8 mouse cellular contexts compared by ENCODE assay signal in genomic region chr1:64120811-64121515, GRCm38 (mm10). TPM values are rescaled to one million over a fixed set of nuclear protein-coding genes. Genes with fewer than 3 reads are reported as not detected.
DNase-seq lines count a peak whose midpoint lies in the region; ATAC-seq and TF ChIP-seq lines count a peak whose summit lies in the region.

No protein-coding gene starts in this region.

- dilution Hi-C loops in CH12.LX (cut with MboI; ENCODE audit: extremely low pct_ligation_motif_present, extremely low pct_unique_long_range_greater_than_20kb, low sequenced_read_pairs) = no loop called here

- DNase-seq in CH12.LX (ENCODE audit: extremely low read depth) = no peak
- DNase-seq in c-Kit-positive CD71-positive TER-119-positive erythroid progenitor cells, embryonic 14.5 days (ENCODE audit: low spot score) = peak; percentile 29
- DNase-seq in left cerebral cortex, adult 11 months (ENCODE audit: low spot score) = peak; percentile 53
- peak; percentile 67 for DNase-seq in lung, postnatal 10 days
- peak; percentile 59 to 77 for DNase-seq in right cerebral cortex, postnatal 10 days (ENCODE audit: low spot score in 2 of 2)
- DNase-seq in Muller cell, postnatal 12 days (ENCODE audit: inconsistent ontology term) = no peak

- H3K36me3 ChIP-seq in CH12.LX (replicated peaks in 1 of 2; ENCODE audit: control insufficient read depth in 1 of 2, insufficient read depth in 1 of 2, low read length in 1 of 2) = peaks cover 0 to 3% of the 10 kb centered on the region in 2 experiments
- H3K36me3 ChIP-seq in hindbrain, embryonic 15.5 days = no peaks in the 10 kb centered on the region

- under 1% methylated on average over 22 of the region's 25 CpGs for WGBS in hindbrain, embryonic 15.5 days

- in situ Hi-C loops in CH12.LX (cut with MboI; ENCODE audit: low pct_ligation_motif_present, low pct_unique_long_range_greater_than_20kb, low sequenced_read_pairs) = loop anchor here (10.0 to 25.0 kb wide), 2 partner anchors 74 to 316 kb away; no protein-coding TSS in a partner anchor

- H3K79me2 ChIP-seq in CH12.LX (replicated peaks; ENCODE audit: control insufficient read depth, extremely low read depth, insufficient read depth, poor library complexity, severe bottlenecking) = peaks cover 4% of the 10 kb centered on the region; the same call in 1 of the 2 replicates

- H3K27ac ChIP-seq in CH12.LX (ENCODE audit: insufficient read depth, low read depth) = peak overlapping the region; percentile 72
- peak overlapping the region; percentile 100 for H3K27ac ChIP-seq in hindbrain, embryonic 15.5 days (replicated peaks)

- ATAC-seq in frontal cortex, adult (ENCODE audit: low TSS enrichment) = peak; percentile 7; the same call in 1 of the 2 replicates
- peak; percentile 65 for ATAC-seq in hindbrain, embryonic 15.5 days (ENCODE audit: low FRiP score, low read depth)

- no peak for TF ChIP-seq CTCF in CH12.LX (conservative IDR thresholded peaks at IDR 0.05 in 1 of 2, IDR thresholded peaks at IDR 0.05 in 1 of 2; ENCODE audit: low read depth in 2 of 2, low read length in 2 of 2)

- H3K4me3 ChIP-seq in CH12.LX (replicated peaks in 1 of 3; ENCODE audit: low read depth in 2 of 3, low read length in 2 of 3, poor library complexity in 1 of 3) = peak overlapping the region; percentile 66 to 97 (median 90)
- H3K4me3 ChIP-seq in hindbrain, embryonic 15.5 days = peak overlapping the region; percentile 81

- H3K9ac ChIP-seq in CH12.LX (ENCODE audit: insufficient read depth, low read depth) = peak overlapping the region; percentile 77
- peak overlapping the region; percentile 93 for H3K9ac ChIP-seq in hindbrain, embryonic 15.5 days

- TF ChIP-seq POLR2A in CH12.LX (IDR thresholded peaks at IDR 0.05; ENCODE audit: low read depth, low read length) = no peak

- H3K9me3 ChIP-seq in CH12.LX (replicated peaks; ENCODE audit: low read length) = no peaks in the 10 kb centered on the region
- H3K9me3 ChIP-seq in hindbrain, embryonic 15.5 days = no peaks in the 10 kb centered on the region

- no peak for TF ChIP-seq EP300 in CH12.LX (IDR thresholded peaks at IDR 0.05; ENCODE audit: low read length)

- TF ChIP-seq RAD21 in CH12.LX (IDR thresholded peaks at IDR 0.05; ENCODE audit: low read depth, low read length) = no peak

- H3K27me3 ChIP-seq in CH12.LX (replicated peaks) = no peaks in the 10 kb centered on the region
- no peaks in the 10 kb centered on the region for H3K27me3 ChIP-seq in hindbrain, embryonic 15.5 days

- peak overlapping the region; percentile 95 for H3K4me2 ChIP-seq in CH12.LX (ENCODE audit: insufficient read depth, low read depth, poor library complexity, severe bottlenecking)
- peak overlapping the region; percentile 71 for H3K4me2 ChIP-seq in hindbrain, embryonic 15.5 days

- H3K4me1 ChIP-seq in CH12.LX (ENCODE audit: control insufficient read depth in 1 of 2, insufficient read depth in 2 of 2) = peaks cover 4 to 36% of the 10 kb centered on the region in 2 experiments
- H3K4me1 ChIP-seq in hindbrain, embryonic 15.5 days (replicated peaks) = peaks cover 37% of the 10 kb centered on the region

TF ChIP-seq in CH12.LX, 34 proteins besides CTCF, POLR2A, EP300 and RAD21:
- TF ChIP-seq SMC3 (IDR thresholded peaks at IDR 0.05; ENCODE audit: low read depth, low read length) (no peak), MXI1 (IDR thresholded peaks at IDR 0.05; ENCODE audit: low read depth, low read length) (peak; percentile 98), CHD1 (IDR thresholded peaks at IDR 0.05; ENCODE audit: low read depth, low read length) (no peak), ZNF384 (IDR thresholded peaks at IDR 0.05; ENCODE audit: low read depth, low read length) (peak; percentile 46; the same call in 1 of the 2 replicates), BHLHE40 (IDR thresholded peaks at IDR 0.05; ENCODE audit: low read depth, low read length) (no peak), MAZ (IDR thresholded peaks at IDR 0.05; ENCODE audit: low read depth, low read length) (no peak)

RNA-seq across cellular contexts. Expression of gene Klf7, which starts 1.1 kb away (rescaled TPM):
- total RNA-seq in CH12.LX (2012; rRNA removed) (4.7 and 6.2 TPM in 2 replicates), CH12.LX (2014; rRNA removed) (3.7 and 4.3 TPM in 2 replicates)
- 6.5 and 6.7 TPM in 2 replicates for polyA plus RNA-seq in CH12.LX (2012; ENCODE audit: insufficient read length, low read depth)
- polyA plus RNA-seq in hindbrain, embryonic 15.5 days (2015; fragmentation: Nextera tagmentation; extraction: Ambion mirVana) = 109 and 117 TPM in 2 replicates

Comparison
In these comparisons a context has a peak if more than half of its experiments do, and no peak if none do; other contexts are left out.
1. DNase-seq: peak in c-Kit-positive CD71-positive TER-119-positive erythroid progenitor cells, embryonic 14.5 days (single experiment), left cerebral cortex, adult 11 months (single experiment), lung, postnatal 10 days (single experiment) and right cerebral cortex, postnatal 10 days (2 of 2); none in CH12.LX (single experiment) and Muller cell, postnatal 12 days (single experiment).
2. RNA of gene Klf7, which starts 1.1 kb away (polyA plus RNA-seq): 109 to 117 TPM in hindbrain, embryonic 15.5 days; 6.5 to 6.7 TPM in CH12.LX; every median in the first group is over 10 times any median in the second.